Mouse (Mus musculus): ENCODE measurements around the gene Zfp870.

DNA sequence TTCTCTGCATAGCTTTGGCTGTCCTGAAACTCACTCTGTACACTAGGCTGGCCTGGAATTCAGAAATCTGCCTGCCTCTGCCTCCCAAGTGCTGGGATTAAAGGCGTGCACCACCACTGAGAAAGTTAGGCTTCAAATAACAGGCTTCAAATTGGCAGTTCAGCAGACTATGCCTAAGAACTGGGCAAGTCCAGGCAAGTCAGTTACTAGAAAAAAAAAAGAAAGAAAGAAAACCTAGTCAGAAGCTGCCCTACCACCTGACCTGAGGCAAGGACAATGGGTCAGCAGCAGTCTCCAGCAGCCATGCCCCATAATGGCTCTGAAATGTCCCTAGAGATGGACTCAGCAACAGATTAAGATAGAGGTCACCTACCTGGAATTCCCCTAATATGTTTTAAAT, 20.0 kb downstream of the Zfp870 start:
- TF ChIP-seq CTCF (IDR thresholded peaks at IDR 0.05; ENCODE audit: borderline replicate concordance, control insufficient read depth, extremely low read depth, insufficient read depth, low read length, poor library complexity) (no peak), POLR2A (IDR thresholded peaks at IDR 0.05; ENCODE audit: control insufficient read depth, extremely low read depth, insufficient read depth, low read length, poor library complexity) (no peak)

All from thymus, adult 2 months (tissue).